Mouse (Mus musculus) hindbrain, embryonic 10.5 days (tissue): Measurements from ENCODE around the gene Usp28. TPM values are rescaled to one million over a fixed set of nuclear protein-coding genes. Genes with fewer than 3 reads are reported as not detected.

Source experiments
- DNase-seq: peaks from one replicate; pipeline ENCODE4 v3.0.0-alpha.2; 2017; ENCODE audit warnings: low spot score
- H3K27ac ChIP-seq: fragments of 300-500 bp; sonication (generic); 2 replicates; pipeline ENCODE4 v1.5.1; 2016; ENCODE audit warnings: mild to moderate bottlenecking, moderate library complexity
- H3K27me3 ChIP-seq: fragments of 300-500 bp; sonication (generic); 2 replicates; pipeline ENCODE4 v1.6.1; 2016; ENCODE audit warnings: mild to moderate bottlenecking; ENCODE audit not compliant: poor library complexity, insufficient read depth, severe bottlenecking
- H3K36me3 ChIP-seq: fragments of 300-500 bp; sonication (generic); 2 replicates; pipeline ENCODE4 v1.6.1; 2016; ENCODE audit warnings: mild to moderate bottlenecking, moderate library complexity
- H3K4me1 ChIP-seq: fragments of 300-500 bp; sonication (generic); replicated peaks from 2 replicates; pipeline ENCODE4 v1.6.1; 2016; ENCODE audit warnings: mild to moderate bottlenecking
- H3K4me3 ChIP-seq: fragments of 300-500 bp; sonication (generic); 2 replicates; pipeline ENCODE4 v1.5.1; 2016; ENCODE audit warnings: mild to moderate bottlenecking, moderate library complexity
- H3K9me3 ChIP-seq: fragments of 300-500 bp; sonication (generic); 2 replicates; pipeline ENCODE4 v1.6.1; 2016; ENCODE audit warnings: mild to moderate bottlenecking, moderate library complexity
- WGBS: fragments of 180-500 bp; shearing (Covaris S2); methylation state at CpG from one replicate; pipeline ENCODE4 v1.1.7; 2016; 5-methylcytosine and 5-hydroxymethylcytosine counted together
- polyA plus RNA-seq: library from polyadenylated mRNA; unstranded; fragments of >200 nt; fragmentation: Nextera tagmentation; extraction: Ambion mirVana; gene quantifications from 2 replicates; pipeline ENCODE4 v1.2.1, GENCODE M21; 2016

The Usp28 gene
- polyA plus RNA-seq, 1 experiment from 2014 or later, result 44.1 TPM

- WGBS, result under 1% methylated on average over 20 of the region's 20 CpGs
- no peaks in the 10 kb centered on the region for H3K9me3 ChIP-seq
- H3K4me1 ChIP-seq, result peaks cover 37% of the 10 kb centered on the region
- H3K27me3 ChIP-seq, result no peaks in the 10 kb centered on the region
- DNase-seq, result no peak
- H3K4me3 ChIP-seq, result peak overlapping the region; percentile 79
- peak overlapping the region; percentile 92 for H3K27ac ChIP-seq
- peaks cover 18% of the 10 kb centered on the region for H3K36me3 ChIP-seq
Measured at GRCm38 (mm10) chr9:48985708-48986088, 523 bp downstream of the Usp28 start.

DNA sequence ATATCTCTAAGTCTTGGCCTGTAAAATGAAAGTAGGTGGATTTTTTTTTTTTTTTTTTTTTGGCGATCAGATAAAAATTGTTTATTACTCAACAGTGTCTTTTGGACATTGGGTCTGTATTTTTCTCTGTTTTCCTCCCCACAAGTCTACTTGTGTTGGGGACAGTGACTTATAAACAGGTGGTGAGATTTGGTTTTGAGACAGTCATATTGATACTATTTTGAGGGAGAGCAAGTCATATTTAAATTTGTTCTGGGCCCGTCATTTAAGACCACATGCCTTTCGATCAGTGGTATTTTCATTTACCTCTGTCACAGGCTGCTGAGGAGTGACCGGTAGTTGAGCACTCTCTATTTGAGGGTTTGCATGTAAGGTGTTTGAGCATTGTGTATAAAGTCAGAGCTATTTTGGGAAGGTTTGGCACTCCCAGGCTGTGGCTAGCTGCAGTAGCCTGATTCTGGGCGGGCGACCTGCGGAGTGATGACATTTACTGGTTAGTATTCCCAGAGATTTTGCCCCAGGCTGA, 1.5 kb downstream of the Usp28 start:
- no peak overlapping the region for H3K27ac ChIP-seq
- peak overlapping the region; percentile 79 for H3K4me3 ChIP-seq
- no peaks in the 10 kb centered on the region for H3K9me3 ChIP-seq
- peaks cover 39% of the 10 kb centered on the region for H3K4me1 ChIP-seq
- WGBS, result 9% methylated on average over 7 of the region's 7 CpGs
- peaks cover 27% of the 10 kb centered on the region for H3K36me3 ChIP-seq
- DNase-seq, result peak; percentile 16
- H3K27me3 ChIP-seq, result no peaks in the 10 kb centered on the region

DNA sequence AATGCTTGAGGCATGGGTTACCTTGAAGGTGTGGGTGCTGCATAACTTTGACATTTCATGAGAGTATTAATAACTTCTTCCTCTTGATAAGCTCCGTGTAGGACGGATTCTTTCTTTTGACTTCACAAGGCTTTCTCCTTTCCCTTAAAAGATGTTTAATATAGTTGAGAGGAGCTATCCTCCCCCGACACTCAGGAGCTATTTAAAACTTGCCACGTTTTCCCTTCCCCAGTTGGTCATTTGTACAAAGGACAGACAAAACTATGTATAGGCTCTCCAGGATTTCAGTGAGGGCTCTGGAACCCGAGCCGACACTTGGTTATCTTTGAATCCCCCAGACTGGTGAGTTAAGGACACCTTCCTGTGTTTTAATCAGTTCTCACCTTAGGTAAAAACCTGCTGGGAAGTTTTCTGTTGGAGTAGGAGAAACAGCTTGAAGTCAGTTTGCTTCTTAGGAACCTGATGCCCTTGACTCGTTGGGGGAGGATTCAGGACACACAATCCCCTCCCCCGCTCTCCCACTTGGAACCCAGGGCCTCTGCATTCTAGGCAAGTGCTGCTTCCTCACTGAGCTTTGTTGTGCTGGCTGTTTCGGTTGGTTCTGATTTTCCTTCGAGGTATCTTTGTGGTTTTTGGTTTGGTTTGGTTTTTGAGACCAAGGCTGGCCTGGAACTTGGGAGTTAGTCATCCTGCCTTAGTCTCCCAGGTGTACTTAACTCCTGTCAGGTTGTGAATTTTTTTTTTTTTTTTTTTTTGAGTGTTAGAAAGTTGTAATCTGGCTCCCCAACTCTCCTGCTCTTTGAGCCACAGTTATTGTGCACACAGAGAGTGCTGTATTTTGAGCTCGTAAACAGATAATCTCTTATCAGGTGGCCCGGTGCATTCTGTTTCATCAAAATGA, 2.3 kb downstream of the Usp28 start:
- Histone ChIP-seq H3K27me3 (no peaks in the 10 kb centered on the region), H3K4me1 (peaks cover 39% of the 10 kb centered on the region)
- peak; percentile 34 for DNase-seq

GRCm38 (mm10) chr9:48991671-48992070, 6.5 kb downstream of the Usp28 start:
- Histone ChIP-seq H3K4me1 (peaks cover 26% of the 10 kb centered on the region), H3K27ac (no peak overlapping the region), H3K36me3 (peaks cover 69% of the 10 kb centered on the region), H3K27me3 (no peaks in the 10 kb centered on the region), H3K9me3 (no peaks in the 10 kb centered on the region), H3K4me3 (no peak overlapping the region)
- no peak for DNase-seq
- WGBS, result 64% methylated on average over 5 of the region's 5 CpGs

More for the DNA sequence above, 2.3 kb downstream of the Usp28 start:
- 29% methylated on average over 12 of the region's 12 CpGs for WGBS
- peaks cover 35% of the 10 kb centered on the region for H3K36me3 ChIP-seq
- H3K27ac ChIP-seq, result no peak overlapping the region
- no peaks in the 10 kb centered on the region for H3K9me3 ChIP-seq
- H3K4me3 ChIP-seq, result peak overlapping the region; percentile 79

GRCm38 (mm10) chr9:48994779-48995178, 9.6 kb downstream of the Usp28 start:
- 91% methylated on average over 7 of the region's 7 CpGs for WGBS
- peaks cover 86% of the 10 kb centered on the region for H3K36me3 ChIP-seq
- H3K9me3 ChIP-seq, result no peaks in the 10 kb centered on the region
- H3K4me3 ChIP-seq, result no peak overlapping the region
- no peak for DNase-seq
- H3K27ac ChIP-seq, result no peak overlapping the region
- peaks cover 2% of the 10 kb centered on the region; the same call in 1 of the 2 replicates for H3K4me1 ChIP-seq
- H3K27me3 ChIP-seq, result no peaks in the 10 kb centered on the region

- Histone ChIP-seq H3K27ac (no peak overlapping the region), H3K36me3 (peaks cover 85% of the 10 kb centered on the region), H3K4me1 (0 out of 2 replicates have a peak, but pooled peaks cover 2% of the 10 kb centered on the region), H3K4me3 (no peak overlapping the region), H3K27me3 (no peaks in the 10 kb centered on the region), H3K9me3 (no peaks in the 10 kb centered on the region)
- DNase-seq, result no peak
- 97% methylated on average over 1 of the region's 1 CpGs for WGBS
Measured at GRCm38 (mm10) chr9:48995735-48996134, 10.6 kb downstream of the Usp28 start.

DNA sequence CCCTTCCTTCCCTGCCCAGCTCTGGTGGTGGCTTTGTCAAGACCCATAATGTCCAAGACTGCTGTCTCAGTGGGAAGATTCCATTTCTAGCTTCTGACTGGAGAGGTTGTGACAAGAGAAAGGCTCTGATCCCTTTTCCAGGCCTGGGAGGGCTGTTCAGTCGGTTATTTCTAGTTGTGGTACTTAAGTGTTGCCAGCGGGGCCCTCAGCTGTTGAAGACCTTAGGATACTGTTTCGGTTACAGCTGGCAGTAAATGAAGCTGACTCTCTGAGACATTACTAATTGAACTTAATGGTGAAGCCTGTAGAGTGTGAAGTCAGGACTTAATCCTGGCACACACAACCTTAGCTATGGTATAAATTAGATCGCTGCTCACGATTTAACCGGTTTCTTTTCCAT, 14.1 kb downstream of the Usp28 start:
- Histone ChIP-seq H3K4me3 (no peak overlapping the region), H3K36me3 (peaks cover 85% of the 10 kb centered on the region), H3K4me1 (no peaks in the 10 kb centered on the region), H3K27ac (no peak overlapping the region), H3K27me3 (no peaks in the 10 kb centered on the region), H3K9me3 (no peaks in the 10 kb centered on the region)
- no peak for DNase-seq
- 90% methylated on average over 6 of the region's 6 CpGs for WGBS

- Histone ChIP-seq H3K9me3 (no peaks in the 10 kb centered on the region), H3K4me3 (no peak overlapping the region), H3K36me3 (peaks cover 94% of the 10 kb centered on the region), H3K27ac (no peak overlapping the region), H3K4me1 (no peaks in the 10 kb centered on the region), H3K27me3 (no peaks in the 10 kb centered on the region)
- WGBS, result 87% methylated on average over 7 of the region's 7 CpGs
- DNase-seq, result no peak
Measured at GRCm38 (mm10) chr9:49015824-49016223, 30.6 kb downstream of the Usp28 start.

DNA sequence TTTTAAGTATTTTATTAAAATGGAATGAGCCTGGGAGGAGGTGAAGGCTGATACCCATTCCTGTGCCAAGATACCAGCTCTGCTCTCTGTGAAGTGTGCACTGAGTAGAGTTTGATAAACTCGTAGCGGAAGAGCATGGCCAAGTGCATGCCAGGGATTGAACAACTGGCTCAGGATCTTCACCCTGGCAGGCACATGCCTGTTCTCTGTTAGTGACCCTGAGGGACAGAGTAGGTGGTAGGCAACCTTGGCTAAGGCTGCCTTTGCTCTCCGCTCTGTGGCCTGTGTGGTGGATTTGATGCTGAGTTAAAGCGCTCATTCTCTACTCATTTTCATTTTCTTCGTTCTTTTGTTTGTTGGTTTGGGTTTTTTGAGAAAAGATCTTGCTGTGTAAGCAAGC, 36.1 kb downstream of the Usp28 start:
- H3K9me3 ChIP-seq, result no peaks in the 10 kb centered on the region
- no peaks in the 10 kb centered on the region for H3K27me3 ChIP-seq
- no peak overlapping the region for H3K27ac ChIP-seq
- H3K4me1 ChIP-seq, result no peaks in the 10 kb centered on the region
- no peak overlapping the region for H3K4me3 ChIP-seq
- H3K36me3 ChIP-seq, result peaks cover 83% of the 10 kb centered on the region
- WGBS, result 94% methylated on average over 5 of the region's 5 CpGs
- DNase-seq, result no peak

DNA sequence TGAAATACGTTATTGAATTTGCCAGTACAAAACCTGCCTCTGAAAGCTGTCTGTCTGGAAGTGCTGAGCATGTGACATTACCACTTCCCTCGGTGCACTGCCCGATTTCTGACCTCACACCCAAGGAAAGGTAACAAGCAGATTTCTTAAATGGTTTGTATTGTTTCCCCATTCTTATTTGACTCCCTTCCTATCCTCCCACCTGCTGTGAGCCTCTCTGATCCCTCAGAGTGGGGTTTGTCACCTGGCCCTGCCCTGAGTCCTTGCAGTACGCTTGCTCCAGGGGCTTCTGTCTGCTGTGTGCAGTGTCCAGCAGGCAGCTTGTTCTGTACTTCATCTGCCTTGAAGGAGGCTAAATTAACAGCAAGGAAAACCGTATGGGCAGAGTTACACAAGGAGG, 38.8 kb downstream of the Usp28 start:
- Histone ChIP-seq H3K9me3 (no peaks in the 10 kb centered on the region), H3K4me3 (no peak overlapping the region), H3K36me3 (peaks cover 86% of the 10 kb centered on the region), H3K27me3 (no peaks in the 10 kb centered on the region), H3K27ac (no peak overlapping the region), H3K4me1 (no peaks in the 10 kb centered on the region)
- DNase-seq, result no peak
- 90% methylated on average over 5 of the region's 5 CpGs for WGBS

DNA sequence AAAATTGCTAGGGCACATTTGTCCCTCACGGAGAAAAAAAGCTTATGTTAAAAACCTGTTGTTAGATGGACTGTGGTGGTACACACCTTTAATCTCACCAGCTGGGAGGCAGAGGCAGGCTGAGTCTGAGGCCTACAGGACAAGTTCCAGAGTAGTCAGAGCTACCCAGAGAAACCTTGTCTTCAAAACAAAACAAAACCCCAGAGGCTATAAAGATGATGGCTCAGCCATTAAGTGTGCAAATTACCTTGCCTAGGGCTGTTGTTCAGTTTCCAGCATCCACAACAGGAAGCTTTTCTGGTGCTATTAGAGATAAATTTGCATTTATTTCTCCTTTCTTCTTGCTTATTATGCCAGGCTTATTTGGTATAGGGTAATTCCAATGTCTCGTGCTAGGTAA, 39.4 kb downstream of the Usp28 start:
- no peaks in the 10 kb centered on the region for H3K9me3 ChIP-seq
- 87% methylated on average over 2 of the region's 2 CpGs for WGBS
- peaks cover 86% of the 10 kb centered on the region for H3K36me3 ChIP-seq
- H3K27me3 ChIP-seq, result no peaks in the 10 kb centered on the region
- no peak overlapping the region for H3K27ac ChIP-seq
- H3K4me1 ChIP-seq, result no peaks in the 10 kb centered on the region
- no peak for DNase-seq
- no peak overlapping the region for H3K4me3 ChIP-seq

- no peaks in the 10 kb centered on the region for H3K27me3 ChIP-seq
- no peak for DNase-seq
- H3K36me3 ChIP-seq, result peaks cover 97% of the 10 kb centered on the region
- 93% methylated on average over 4 of the region's 4 CpGs for WGBS
- no peak overlapping the region for H3K4me3 ChIP-seq
- no peaks in the 10 kb centered on the region for H3K9me3 ChIP-seq
- no peak overlapping the region for H3K27ac ChIP-seq
- no peaks in the 10 kb centered on the region for H3K4me1 ChIP-seq
Measured at GRCm38 (mm10) chr9:49034764-49035163, 49.6 kb downstream of the Usp28 start.

- no peak for DNase-seq
- Histone ChIP-seq H3K27ac (no peak overlapping the region), H3K4me3 (no peak overlapping the region), H3K4me1 (peaks cover under 1% of the 10 kb centered on the region; the same call in 1 of the 2 replicates), H3K27me3 (no peaks in the 10 kb centered on the region), H3K9me3 (no peaks in the 10 kb centered on the region), H3K36me3 (no peaks in the 10 kb centered on the region)
- WGBS, result 81% methylated on average over 5 of the region's 5 CpGs
Measured at GRCm38 (mm10) chr9:49050901-49051300, 65.7 kb downstream of the Usp28 start.
